Mouse (Mus musculus) stomach, embryonic 16.5 days (tissue): ENCODE measurements around the gene Snx27. TPM values are rescaled to one million over a fixed set of nuclear protein-coding genes. Genes with fewer than 3 reads are reported as not detected.

Experiments used
- ATAC-seq: fragments of 200-750 bp; cut with Nextera tagmentation; 2 replicates; pipeline ENCODE4 v1.8.0; 2017; ENCODE audit warnings: moderate number of reproducible peaks, moderate TSS enrichment; ENCODE audit not compliant: insufficient read depth, low FRiP score
- H3K27ac ChIP-seq: fragments of 300-500 bp; sonication (generic); 2 replicates; pipeline ENCODE4 v1.5.1; 2014; ENCODE audit warnings: low read length
- H3K27me3 ChIP-seq: fragments of 300-500 bp; sonication (generic); 2 replicates; pipeline ENCODE4 v1.6.1; 2014; ENCODE audit warnings: low read length, control low read depth, mixed read lengths; ENCODE audit not compliant: control insufficient read depth, insufficient read depth
- H3K36me3 ChIP-seq: fragments of 300-500 bp; sonication (generic); 2 replicates; pipeline ENCODE4 v1.6.1; 2014; ENCODE audit warnings: low read length; ENCODE audit not compliant: control insufficient read depth, insufficient read depth
- H3K4me1 ChIP-seq: fragments of 300-500 bp; sonication (generic); 2 replicates; pipeline ENCODE4 v1.6.1; 2014; ENCODE audit warnings: low read length, control low read depth, mixed read lengths; ENCODE audit not compliant: control insufficient read depth, insufficient read depth
- H3K4me2 ChIP-seq: fragments of 300-500 bp; sonication (generic); 2 replicates; pipeline ENCODE4 v1.6.1; 2014; ENCODE audit warnings: low read depth, low read length, mixed read lengths
- H3K4me3 ChIP-seq: fragments of 300-500 bp; sonication (generic); replicated peaks from 2 replicates; pipeline ENCODE4 v1.5.1; 2014; ENCODE audit warnings: mild to moderate bottlenecking, low read length
- H3K9ac ChIP-seq: fragments of 300-500 bp; sonication (generic); 2 replicates; pipeline ENCODE4 v1.6.1; 2014; ENCODE audit warnings: low read length
- H3K9me3 ChIP-seq: fragments of 300-500 bp; sonication (generic); replicated peaks from 2 replicates; pipeline ENCODE4 v1.6.1; 2016; ENCODE audit warnings: low read length, control low read depth; ENCODE audit not compliant: control insufficient read depth
- WGBS: fragments of 180-500 bp; shearing (Covaris S2); extraction: QIAGEN DNeasy Blood & Tissue Kit; methylation state at CpG from one replicate; pipeline ENCODE4 v1.1.7; 2014; 5-methylcytosine and 5-hydroxymethylcytosine counted together
- polyA plus RNA-seq: library from polyadenylated mRNA; unstranded; fragments of >200 nt; fragmentation: Nextera tagmentation; extraction: Ambion mirVana; gene quantifications from 2 replicates; pipeline ENCODE4 v1.2.1, GENCODE M21; 2015

Gene Snx27
- polyA plus RNA-seq: 29.6 and 31.4 TPM in 2 replicates

GRCm38 (mm10) chr3:94582456-94582891, at the start of gene Snx27:
Snx27 (minus strand) TSS chr3:94582716.
- peak within 1 kb of the TSS; percentile 86 for H3K27ac ChIP-seq
- H3K4me2 ChIP-seq: peak within 1 kb of the TSS; percentile 88
- peak within 1 kb of the TSS; percentile 94 for H3K9ac ChIP-seq
- peak within 1 kb of the TSS; percentile 87 for H3K4me3 ChIP-seq
- peak; percentile 97 for ATAC-seq
- H3K4me1 ChIP-seq: peaks cover 22% of the 10 kb centered on the region; the same call in 1 of the 2 replicates
- under 1% methylated on average over 28 of the region's 42 CpGs for WGBS
- no peaks in the 10 kb centered on the region for H3K27me3 ChIP-seq
- no peaks in the 10 kb centered on the region for H3K9me3 ChIP-seq
- no peaks in the 10 kb centered on the region for H3K36me3 ChIP-seq

GRCm38 (mm10) chr3:94629876-94630275, 47.4 kb upstream of the Snx27 start:
- H3K36me3 ChIP-seq: no peaks in the 10 kb centered on the region
- H3K4me1 ChIP-seq: no peaks in the 10 kb centered on the region
- 71% methylated on average over 3 of the region's 3 CpGs for WGBS
- ATAC-seq: no peak
- H3K9me3 ChIP-seq: no peaks in the 10 kb centered on the region
- H3K4me2 ChIP-seq: no peak overlapping the region
- H3K4me3 ChIP-seq: no peak overlapping the region
- no peak overlapping the region for H3K9ac ChIP-seq
- H3K27me3 ChIP-seq: no peaks in the 10 kb centered on the region
- no peak overlapping the region for H3K27ac ChIP-seq

- Histone ChIP-seq H3K36me3 (no peaks in the 10 kb centered on the region), H3K27ac (no peak overlapping the region), H3K27me3 (no peaks in the 10 kb centered on the region), H3K9ac (no peak overlapping the region), H3K4me1 (no peaks in the 10 kb centered on the region), H3K9me3 (no peaks in the 10 kb centered on the region), H3K4me3 (no peak overlapping the region), H3K4me2 (no peak overlapping the region)
- ATAC-seq: no peak
- 85% methylated on average over 5 of the region's 5 CpGs for WGBS
Observed at GRCm38 (mm10) chr3:94628712-94629111, 46.2 kb upstream of the Snx27 start.

- H3K27ac ChIP-seq: no peak overlapping the region
- 88% methylated on average over 4 of the region's 4 CpGs for WGBS
- H3K4me3 ChIP-seq: no peak overlapping the region
- no peaks in the 10 kb centered on the region for H3K36me3 ChIP-seq
- no peak for ATAC-seq
- H3K9ac ChIP-seq: no peak overlapping the region
- no peaks in the 10 kb centered on the region for H3K9me3 ChIP-seq
- H3K27me3 ChIP-seq: no peaks in the 10 kb centered on the region
- no peak overlapping the region for H3K4me2 ChIP-seq
- peaks cover 11% of the 10 kb centered on the region; the same call in 1 of the 2 replicates for H3K4me1 ChIP-seq
Observed at GRCm38 (mm10) chr3:94624281-94624680, 41.8 kb upstream of the Snx27 start.

- peaks cover 11% of the 10 kb centered on the region; the same call in 1 of the 2 replicates for H3K4me1 ChIP-seq
- H3K27me3 ChIP-seq: no peaks in the 10 kb centered on the region
- no peak overlapping the region for H3K4me2 ChIP-seq
- 83% methylated on average over 10 of the region's 10 CpGs for WGBS
- H3K9me3 ChIP-seq: no peaks in the 10 kb centered on the region
- H3K4me3 ChIP-seq: no peak overlapping the region
- peak overlapping the region; percentile 67 for H3K27ac ChIP-seq
- H3K9ac ChIP-seq: no peak overlapping the region
- ATAC-seq: no peak
- no peaks in the 10 kb centered on the region for H3K36me3 ChIP-seq
Observed at GRCm38 (mm10) chr3:94622550-94622949, 40.0 kb upstream of the Snx27 start.

- Histone ChIP-seq H3K9ac (no peak overlapping the region), H3K4me3 (no peak overlapping the region), H3K4me1 (peaks cover 11% of the 10 kb centered on the region; the same call in 1 of the 2 replicates), H3K27me3 (no peaks in the 10 kb centered on the region), H3K27ac (peak overlapping the region; percentile 67), H3K9me3 (no peaks in the 10 kb centered on the region), H3K36me3 (no peaks in the 10 kb centered on the region), H3K4me2 (no peak overlapping the region)
- ATAC-seq: peak; percentile 68
- 67% methylated on average over 11 of the region's 11 CpGs for WGBS
Observed at GRCm38 (mm10) chr3:94621740-94622507, 39.4 kb upstream of the Snx27 start.

GRCm38 (mm10) chr3:94616717-94617116, 34.2 kb upstream of the Snx27 start:
- Histone ChIP-seq H3K4me2 (no peak overlapping the region), H3K27me3 (no peaks in the 10 kb centered on the region), H3K9ac (no peak overlapping the region), H3K9me3 (no peaks in the 10 kb centered on the region), H3K36me3 (no peaks in the 10 kb centered on the region), H3K4me3 (no peak overlapping the region), H3K27ac (no peak overlapping the region), H3K4me1 (0 out of 2 replicates have a peak, but pooled peaks cover under 1% of the 10 kb centered on the region)
- 82% methylated on average over 4 of the region's 4 CpGs for WGBS
- ATAC-seq: no peak

GRCm38 (mm10) chr3:94613258-94613878, 30.9 kb upstream of the Snx27 start:
- Histone ChIP-seq H3K4me1 (0 out of 2 replicates have a peak, but pooled peaks cover 3% of the 10 kb centered on the region), H3K27ac (no peak overlapping the region), H3K36me3 (no peaks in the 10 kb centered on the region), H3K4me2 (no peak overlapping the region), H3K27me3 (no peaks in the 10 kb centered on the region), H3K9ac (no peak overlapping the region), H3K9me3 (no peaks in the 10 kb centered on the region), H3K4me3 (no peak overlapping the region)
- 66% methylated on average over 7 of the region's 7 CpGs for WGBS
- ATAC-seq: no peak

GRCm38 (mm10) chr3:94612274-94612673, 29.8 kb upstream of the Snx27 start:
- WGBS: 77% methylated on average over 1 of the region's 1 CpGs
- H3K36me3 ChIP-seq: no peaks in the 10 kb centered on the region

More at GRCm38 (mm10) chr3:94612274-94612673, 29.8 kb upstream of the Snx27 start:
- no peaks in the 10 kb centered on the region for H3K9me3 ChIP-seq
- 0 out of 2 replicates have a peak, but pooled peaks cover 3% of the 10 kb centered on the region for H3K4me1 ChIP-seq
- H3K4me3 ChIP-seq: no peak overlapping the region
- no peak overlapping the region for H3K4me2 ChIP-seq
- H3K9ac ChIP-seq: no peak overlapping the region
- H3K27me3 ChIP-seq: no peaks in the 10 kb centered on the region
- ATAC-seq: no peak
- 0 out of 2 replicates have a peak overlapping the region, but pooled peaks have one; percentile 50 for H3K27ac ChIP-seq
